Mouse (Mus musculus): ENCODE results near the gene Alg1. TPM values are rescaled to one million over a fixed set of nuclear protein-coding genes. Genes with fewer than 3 reads are reported as not detected.
"Not testable (repeated sequence)": the region's sequence is repeated elsewhere in the genome, so short reads cannot be mapped to it uniquely, and the experiment has no call there.

The Alg1 gene
- polyA plus RNA-seq, 1 experiment from 2014 or later, result 38.4 TPM

GRCm38 (mm10) chr16:5226534-5226933, 6.9 kb upstream of the Alg1 start:
- H3K9me3 ChIP-seq (ENCODE audit: control insufficient read depth, low read length); H3K4me1 ChIP-seq (replicated peaks; ENCODE audit: control insufficient read depth, insufficient read depth, low read length); H3K27ac ChIP-seq; H3K36me3 ChIP-seq (replicated peaks; ENCODE audit: control insufficient read depth, insufficient read depth); ATAC-seq (ENCODE audit: low FRiP score); H3K4me3 ChIP-seq (replicated peaks; ENCODE audit: low read length); H3K27me3 ChIP-seq (ENCODE audit: control insufficient read depth, insufficient read depth, low read length); DNase-seq (ENCODE audit: low spot score); H3K9ac ChIP-seq; H3K4me2 ChIP-seq (replicated peaks): not testable (repeated sequence)
- WGBS, result 6% methylated on average over 1 of the region's 1 CpGs

GRCm38 (mm10) chr16:5227501-5227900, 5.9 kb upstream of the Alg1 start:
- H3K4me3 ChIP-seq (replicated peaks; ENCODE audit: low read length); H3K4me1 ChIP-seq (replicated peaks; ENCODE audit: control insufficient read depth, insufficient read depth, low read length): not testable (repeated sequence)
- WGBS, result 83% methylated on average over 19 of the region's 19 CpGs

GRCm38 (mm10) chr16:5228103-5228502, 5.3 kb upstream of the Alg1 start:
- H3K4me1 ChIP-seq (replicated peaks; ENCODE audit: control insufficient read depth, insufficient read depth, low read length); H3K9ac ChIP-seq; ATAC-seq (ENCODE audit: low FRiP score); H3K4me3 ChIP-seq (replicated peaks; ENCODE audit: low read length); H3K36me3 ChIP-seq (replicated peaks; ENCODE audit: control insufficient read depth, insufficient read depth); H3K9me3 ChIP-seq (ENCODE audit: control insufficient read depth, low read length); H3K4me2 ChIP-seq (replicated peaks); DNase-seq (ENCODE audit: low spot score); H3K27me3 ChIP-seq (ENCODE audit: control insufficient read depth, insufficient read depth, low read length); H3K27ac ChIP-seq: not testable (repeated sequence)
- 78% methylated on average over 3 of the region's 3 CpGs for whole genome bisulfite sequencing

More at GRCm38 (mm10) chr16:5227501-5227900, 5.9 kb upstream of the Alg1 start:
- DNase-seq (ENCODE audit: low spot score); H3K9me3 ChIP-seq (ENCODE audit: control insufficient read depth, low read length); H3K4me2 ChIP-seq (replicated peaks); H3K9ac ChIP-seq; H3K36me3 ChIP-seq (replicated peaks; ENCODE audit: control insufficient read depth, insufficient read depth); ATAC-seq (ENCODE audit: low FRiP score); H3K27ac ChIP-seq; H3K27me3 ChIP-seq (ENCODE audit: control insufficient read depth, insufficient read depth, low read length): not testable (repeated sequence)

- WGBS, result 77% methylated on average over 4 of the region's 4 CpGs
- Histone ChIP-seq H3K27me3 (ENCODE audit: control insufficient read depth, insufficient read depth, low read length) (no peaks in the 10 kb centered on the region), H3K9me3 (ENCODE audit: control insufficient read depth, low read length) (no peaks in the 10 kb centered on the region), H3K27ac (0 out of 2 replicates have a peak overlapping the region, but pooled peaks have one; percentile 15), H3K4me2 (replicated peaks) (peak overlapping the region; percentile 69), H3K4me1 (replicated peaks; ENCODE audit: control insufficient read depth, insufficient read depth, low read length) (0 out of 2 replicates have a peak, but pooled peaks cover 8% of the 10 kb centered on the region), H3K36me3 (replicated peaks; ENCODE audit: control insufficient read depth, insufficient read depth) (peaks cover 4% of the 10 kb centered on the region; the same call in 1 of the 2 replicates), H3K4me3 (replicated peaks; ENCODE audit: low read length) (peak overlapping the region; percentile 78), H3K9ac (no peak overlapping the region)
- DNase-seq (ENCODE audit: low spot score) (no peak), ATAC-seq (ENCODE audit: low FRiP score) (0 out of 2 replicates have a peak, but pooled peaks have one; percentile 4)
Observed at GRCm38 (mm10) chr16:5232982-5233381, 439 bp upstream of the Alg1 start.

- H3K4me3 ChIP-seq (replicated peaks; ENCODE audit: low read length), result no peak overlapping the region
- 94% methylated on average over 4 of the region's 4 CpGs for WGBS
- H3K36me3 ChIP-seq (replicated peaks; ENCODE audit: control insufficient read depth, insufficient read depth), result peaks cover 57% of the 10 kb centered on the region
- no peak for ATAC-seq (ENCODE audit: low FRiP score)
- no peaks in the 10 kb centered on the region for H3K9me3 ChIP-seq (ENCODE audit: control insufficient read depth, low read length)
- H3K27me3 ChIP-seq (ENCODE audit: control insufficient read depth, insufficient read depth, low read length), result no peaks in the 10 kb centered on the region
- no peak overlapping the region for H3K27ac ChIP-seq
- H3K9ac ChIP-seq, result no peak overlapping the region
- no peak overlapping the region for H3K4me2 ChIP-seq (replicated peaks)
- H3K4me1 ChIP-seq (replicated peaks; ENCODE audit: control insufficient read depth, insufficient read depth, low read length), result no peaks in the 10 kb centered on the region
- DNase-seq (ENCODE audit: low spot score), result no peak
Observed at GRCm38 (mm10) chr16:5242355-5242754, 8.9 kb downstream of the Alg1 start.

GRCm38 (mm10) chr16:5242882-5243281, 9.5 kb downstream of the Alg1 start:
- Histone ChIP-seq H3K27me3 (ENCODE audit: control insufficient read depth, insufficient read depth, low read length) (no peaks in the 10 kb centered on the region), H3K9me3 (ENCODE audit: control insufficient read depth, low read length) (no peaks in the 10 kb centered on the region), H3K36me3 (replicated peaks; ENCODE audit: control insufficient read depth, insufficient read depth) (peaks cover 62% of the 10 kb centered on the region), H3K4me2 (replicated peaks) (no peak overlapping the region), H3K4me1 (replicated peaks; ENCODE audit: control insufficient read depth, insufficient read depth, low read length) (no peaks in the 10 kb centered on the region), H3K9ac (no peak overlapping the region), H3K27ac (no peak overlapping the region), H3K4me3 (replicated peaks; ENCODE audit: low read length) (no peak overlapping the region)
- DNase-seq (ENCODE audit: low spot score) (no peak), ATAC-seq (ENCODE audit: low FRiP score) (no peak)
- WGBS, result 90% methylated on average over 6 of the region's 6 CpGs

GRCm38 (mm10) chr16:5244411-5244810, 11.0 kb downstream of the Alg1 start:
- H3K9me3 ChIP-seq (ENCODE audit: control insufficient read depth, low read length), result no peaks in the 10 kb centered on the region
- ATAC-seq (ENCODE audit: low FRiP score), result peak; percentile 46; the same call in 1 of the 2 replicates
- peaks cover 65% of the 10 kb centered on the region for H3K36me3 ChIP-seq (replicated peaks; ENCODE audit: control insufficient read depth, insufficient read depth)
- H3K9ac ChIP-seq, result no peak overlapping the region
- no peaks in the 10 kb centered on the region for H3K4me1 ChIP-seq (replicated peaks; ENCODE audit: control insufficient read depth, insufficient read depth, low read length)
- no peak overlapping the region for H3K4me2 ChIP-seq (replicated peaks)
- H3K27me3 ChIP-seq (ENCODE audit: control insufficient read depth, insufficient read depth, low read length), result no peaks in the 10 kb centered on the region
- no peak overlapping the region for H3K4me3 ChIP-seq (replicated peaks; ENCODE audit: low read length)
- 42% methylated on average over 7 of the region's 7 CpGs for WGBS
- H3K27ac ChIP-seq, result no peak overlapping the region
- peak; percentile 49 for DNase-seq (ENCODE audit: low spot score)

- no peak for DNase-seq (ENCODE audit: low spot score)
- Histone ChIP-seq H3K27me3 (ENCODE audit: control insufficient read depth, insufficient read depth, low read length) (no peaks in the 10 kb centered on the region), H3K9ac (no peak overlapping the region), H3K4me3 (replicated peaks; ENCODE audit: low read length) (no peak overlapping the region), H3K4me1 (replicated peaks; ENCODE audit: control insufficient read depth, insufficient read depth, low read length) (no peaks in the 10 kb centered on the region), H3K36me3 (replicated peaks; ENCODE audit: control insufficient read depth, insufficient read depth) (peaks cover 18% of the 10 kb centered on the region), H3K27ac (no peak overlapping the region), H3K4me2 (replicated peaks) (no peak overlapping the region), H3K9me3 (ENCODE audit: control insufficient read depth, low read length) (no peaks in the 10 kb centered on the region)
- 90% methylated on average over 3 of the region's 3 CpGs for WGBS
- ATAC-seq (ENCODE audit: low FRiP score), result no peak
Observed at GRCm38 (mm10) chr16:5250891-5251290, 17.5 kb downstream of the Alg1 start.

- WGBS, result 91% methylated on average over 2 of the region's 2 CpGs
- Histone ChIP-seq H3K36me3 (replicated peaks; ENCODE audit: control insufficient read depth, insufficient read depth) (peaks cover 14% of the 10 kb centered on the region), H3K9me3 (ENCODE audit: control insufficient read depth, low read length) (no peaks in the 10 kb centered on the region), H3K4me2 (replicated peaks) (no peak overlapping the region), H3K27ac (no peak overlapping the region), H3K9ac (no peak overlapping the region), H3K4me3 (replicated peaks; ENCODE audit: low read length) (no peak overlapping the region), H3K4me1 (replicated peaks; ENCODE audit: control insufficient read depth, insufficient read depth, low read length) (peaks cover 5% of the 10 kb centered on the region; the same call in 1 of the 2 replicates), H3K27me3 (ENCODE audit: control insufficient read depth, insufficient read depth, low read length) (no peaks in the 10 kb centered on the region)
- ATAC-seq (ENCODE audit: low FRiP score) (no peak), DNase-seq (ENCODE audit: low spot score) (no peak)
Observed at GRCm38 (mm10) chr16:5252260-5252659, 18.8 kb downstream of the Alg1 start.

All from hindbrain, embryonic 14.5 days (tissue).